In genomic region chr15:98633822-98634470, GRCm38 (mm10) we compare ENCODE assay signal across 9 mouse cellular contexts. TPM values are rescaled to one million over a fixed set of nuclear protein-coding genes. Genes with fewer than 3 reads are reported as not detected.
A peak's percentile ranks its signal among the peaks of the same experiment; 100 is the strongest.
DNase-seq lines count a peak whose midpoint lies in the region; ATAC-seq and TF ChIP-seq lines count a peak whose summit lies in the region.
"Had no signal": no experiment of that assay in that cellular context is flagged by ENCODE, and none has a peak within 500 bp of the region (broad histone marks: within the 10 kb centered on the region; RNA-seq: fewer than 3 reads in every experiment).

No protein-coding gene starts in this region.

- peaks cover 11% of the 10 kb centered on the region; the same call in 1 of the 2 replicates for H3K4me1 ChIP-seq in lung, postnatal 0 days (ENCODE audit: insufficient read depth, low read depth, low read length)
- H3K4me1 ChIP-seq in hindbrain, postnatal 0 days (ENCODE audit: insufficient read depth, low read length) = peaks cover 25% of the 10 kb centered on the region
- H3K4me1 ChIP-seq in midbrain, postnatal 0 days (ENCODE audit: insufficient read depth, low read length) = peaks cover 17% of the 10 kb centered on the region

- H3K27ac ChIP-seq in lung, postnatal 0 days (ENCODE audit: low read length) = no peak overlapping the region
- H3K27ac ChIP-seq in hindbrain, postnatal 0 days = peak overlapping the region; percentile 91
- H3K27ac ChIP-seq in midbrain, postnatal 0 days (ENCODE audit: low read depth, low read length) = peak overlapping the region; percentile 98

- under 1% methylated on average over 25 of the region's 25 CpGs for WGBS in lung, postnatal 0 days
- WGBS in hindbrain, postnatal 0 days = 2% methylated on average over 25 of the region's 25 CpGs
- WGBS in midbrain, postnatal 0 days = under 1% methylated on average over 25 of the region's 25 CpGs

- no peak overlapping the region for H3K9ac ChIP-seq in lung, postnatal 0 days (replicated peaks; ENCODE audit: low read depth)
- H3K9ac ChIP-seq in hindbrain, postnatal 0 days (replicated peaks; ENCODE audit: low read length) = peak overlapping the region; percentile 83
- peak overlapping the region; percentile 93 for H3K9ac ChIP-seq in midbrain, postnatal 0 days (replicated peaks; ENCODE audit: low read length, poor library complexity, severe bottlenecking)

- no peaks in the 10 kb centered on the region for H3K36me3 ChIP-seq in lung, postnatal 0 days (ENCODE audit: insufficient read depth, low read length)
- H3K36me3 ChIP-seq in hindbrain, postnatal 0 days (ENCODE audit: insufficient read depth, low read length) = no peaks in the 10 kb centered on the region
- H3K36me3 ChIP-seq in midbrain, postnatal 0 days (ENCODE audit: insufficient read depth, low read length) = no peaks in the 10 kb centered on the region

- ATAC-seq in lung, postnatal 0 days = no peak
- no peak for ATAC-seq in hindbrain, postnatal 0 days
- ATAC-seq in midbrain, postnatal 0 days (ENCODE audit: low FRiP score) = no peak

- DNase-seq in lung, postnatal 0 days (ENCODE audit: low spot score) = no peak
- no peak for DNase-seq in lung, postnatal 14 days
- DNase-seq in cerebellum, adult 9-11 months = peak; percentile 56
- peak; percentile 32 for DNase-seq in hindbrain, postnatal 0 days (ENCODE audit: low spot score)
- peak; percentile 14 for DNase-seq in midbrain, postnatal 0 days (ENCODE audit: low spot score)
- DNase-seq in ovary, postnatal 14 days (ENCODE audit: low spot score) = no peak
- no peak for DNase-seq in kidney, postnatal 14 days
- DNase-seq in gastrocnemius, postnatal 25 days = no peak

- H3K4me3 ChIP-seq in lung, postnatal 0 days (ENCODE audit: low read depth, low read length) = peak overlapping the region; percentile 79
- peak overlapping the region; percentile 69 for H3K4me3 ChIP-seq in hindbrain, postnatal 0 days (ENCODE audit: low read length)
- peak overlapping the region; percentile 68 for H3K4me3 ChIP-seq in midbrain, postnatal 0 days (ENCODE audit: low read depth, low read length)

- TF ChIP-seq EP300 in lung, postnatal 0 days (IDR thresholded peaks at IDR 0.05) = no peak

- H3K27me3 ChIP-seq in lung, postnatal 0 days (replicated peaks; ENCODE audit: insufficient read depth, low read length) = peaks cover 13% of the 10 kb centered on the region
- H3K27me3 ChIP-seq in hindbrain, postnatal 0 days (ENCODE audit: insufficient read depth, low read length) = no peaks in the 10 kb centered on the region
- no peaks in the 10 kb centered on the region for H3K27me3 ChIP-seq in midbrain, postnatal 0 days (ENCODE audit: insufficient read depth, low read length)

- TF ChIP-seq CTCF in lung, postnatal 0 days (IDR thresholded peaks at IDR 0.05) = no peak
- TF ChIP-seq CTCF in hindbrain, postnatal 0 days (IDR thresholded peaks at IDR 0.05; ENCODE audit: low read depth) = no peak
- TF ChIP-seq CTCF in midbrain, postnatal 0 days (IDR thresholded peaks at IDR 0.05) = no peak

- H3K9me3 ChIP-seq in lung, postnatal 0 days (ENCODE audit: low read length) = no peaks in the 10 kb centered on the region
- no peaks in the 10 kb centered on the region for H3K9me3 ChIP-seq in hindbrain, postnatal 0 days (ENCODE audit: low read length)
- no peaks in the 10 kb centered on the region for H3K9me3 ChIP-seq in midbrain, postnatal 0 days (ENCODE audit: low read length)

- peak overlapping the region; percentile 99 for H3K4me2 ChIP-seq in lung, postnatal 0 days (replicated peaks; ENCODE audit: low read depth, low read length)
- peak overlapping the region; percentile 72 for H3K4me2 ChIP-seq in hindbrain, postnatal 0 days (ENCODE audit: low read depth, low read length)
- H3K4me2 ChIP-seq in midbrain, postnatal 0 days (ENCODE audit: low read depth, low read length, poor library complexity, severe bottlenecking) = peak overlapping the region; percentile 88

RNA-seq across cellular contexts. Expression of gene Cacnb3, which starts 3.3 kb away (rescaled TPM):
- 7.4 and 10.7 TPM in 2 replicates for polyA plus RNA-seq in lung, postnatal 0 days (2015; fragmentation: Nextera tagmentation; extraction: Ambion mirVana)
- 166 and 183 TPM in 2 replicates for total RNA-seq in hindbrain, postnatal 0 days (2014; rRNA removed)
- polyA plus RNA-seq in hindbrain, postnatal 0 days (2015; fragmentation: Nextera tagmentation; extraction: Ambion mirVana) = 75.0 and 83.1 TPM in 2 replicates
- total RNA-seq in midbrain, postnatal 0 days (2014; rRNA removed) = 211 and 239 TPM in 2 replicates
- 150 and 155 TPM in 2 replicates for polyA plus RNA-seq in midbrain, postnatal 0 days (2015; fragmentation: Nextera tagmentation; extraction: Ambion mirVana)
- 1 to 10 TPM; 3.4 to 4.1 TPM for total RNA-seq in gastrocnemius, postnatal 25 days (2021)
- total RNA-seq: hematopoietic stem cell, adult 5-6 weeks had no signal

RNA-seq across cellular contexts. Expression of gene Adcy6, which starts 24.1 kb away (rescaled TPM):
- polyA plus RNA-seq in lung, postnatal 0 days (2015; fragmentation: Nextera tagmentation; extraction: Ambion mirVana) = 9.2 and 12.1 TPM in 2 replicates
- total RNA-seq in hindbrain, postnatal 0 days (2014; rRNA removed) = 35.1 and 43.2 TPM in 2 replicates
- polyA plus RNA-seq in hindbrain, postnatal 0 days (2015; fragmentation: Nextera tagmentation; extraction: Ambion mirVana) = 5.8 and 6.2 TPM in 2 replicates
- 38.0 and 40.3 TPM in 2 replicates for total RNA-seq in midbrain, postnatal 0 days (2014; rRNA removed)
- 5.5 and 7.2 TPM in 2 replicates for polyA plus RNA-seq in midbrain, postnatal 0 days (2015; fragmentation: Nextera tagmentation; extraction: Ambion mirVana)
- 10 to 100 TPM; 19.0 to 32.3 TPM for total RNA-seq in gastrocnemius, postnatal 25 days (2021)

RNA-seq across cellular contexts. Expression of gene Ddx23, which starts 28.7 kb away (rescaled TPM):
- 14.5 and 17.5 TPM in 2 replicates for polyA plus RNA-seq in lung, postnatal 0 days (2015; fragmentation: Nextera tagmentation; extraction: Ambion mirVana)
- total RNA-seq in hindbrain, postnatal 0 days (2014; rRNA removed) = 52.9 and 68.7 TPM in 2 replicates
- polyA plus RNA-seq in hindbrain, postnatal 0 days (2015; fragmentation: Nextera tagmentation; extraction: Ambion mirVana) = 20.1 and 23.4 TPM in 2 replicates
- total RNA-seq in midbrain, postnatal 0 days (2014; rRNA removed) = 46.7 and 50.5 TPM in 2 replicates
- 14.0 and 20.5 TPM in 2 replicates for polyA plus RNA-seq in midbrain, postnatal 0 days (2015; fragmentation: Nextera tagmentation; extraction: Ambion mirVana)
- total RNA-seq in gastrocnemius, postnatal 25 days (2021) = 10 to 100 TPM; 53.1 to 56.8 TPM

RNA-seq across cellular contexts. Expression of gene Rnd1, which starts 43.3 kb away (rescaled TPM):
- 3.1 and 3.9 TPM in 2 replicates for polyA plus RNA-seq in lung, postnatal 0 days (2015; fragmentation: Nextera tagmentation; extraction: Ambion mirVana)
- total RNA-seq in hindbrain, postnatal 0 days (2014; rRNA removed) = 22.3 and 26.7 TPM in 2 replicates
- polyA plus RNA-seq in hindbrain, postnatal 0 days (2015; fragmentation: Nextera tagmentation; extraction: Ambion mirVana) = 16.2 and 16.3 TPM in 2 replicates
- total RNA-seq in midbrain, postnatal 0 days (2014; rRNA removed) = 34.5 and 42.9 TPM in 2 replicates
- 20.7 and 24.9 TPM in 2 replicates for polyA plus RNA-seq in midbrain, postnatal 0 days (2015; fragmentation: Nextera tagmentation; extraction: Ambion mirVana)
- total RNA-seq in gastrocnemius, postnatal 25 days (2021) = 1 to 10 TPM in 1 of 2 experiments, under 1 TPM in 1; 0.40 to 1.0 TPM

Comparison
In these comparisons a context has a peak if more than half of its experiments do, and no peak if none do; other contexts are left out.
1. DNase-seq: peak in cerebellum, adult 9-11 months (single experiment), hindbrain, postnatal 0 days (single experiment) and midbrain, postnatal 0 days (single experiment); none in lung, postnatal 0 days (single experiment), lung, postnatal 14 days (single experiment), ovary, postnatal 14 days (single experiment), kidney, postnatal 14 days (single experiment) and gastrocnemius, postnatal 25 days (single experiment).
2. RNA of gene Cacnb3, which starts 3.3 kb away (total RNA-seq): 211 to 239 TPM in midbrain, postnatal 0 days and 166 to 183 TPM in hindbrain, postnatal 0 days; 3.4 to 4.1 TPM in gastrocnemius, postnatal 25 days; every median in the first group is over 10 times any median in the second.
3. Peak in every context shown above with its lines, with median percentiles within 50 percentile points of each other: H3K4me2 ChIP-seq and H3K4me3 ChIP-seq.